Comparison of ENCODE assay signal across 7 mouse cellular contexts in genomic region chr11:23928146-23928545, GRCm38 (mm10). TPM values are rescaled to one million over a fixed set of nuclear protein-coding genes. Genes with fewer than 3 reads are reported as not detected.
DNase-seq lines count a peak whose midpoint lies in the region; ATAC-seq lines count a peak whose summit lies in the region.
"Not testable (repeated sequence)": the region's sequence is repeated elsewhere in the genome, so short reads cannot be mapped to it uniquely, and the experiment has no call there.

No protein-coding gene starts in this region.

- not testable (repeated sequence) for H3K4me1 ChIP-seq in forebrain, embryonic 14.5 days (ENCODE audit: control insufficient read depth, insufficient read depth, low read length); hindbrain, embryonic 13.5 days (replicated peaks); kidney, embryonic 16.5 days (ENCODE audit: insufficient read depth, low read length); midbrain, embryonic 12.5 days; stomach, embryonic 16.5 days (ENCODE audit: control insufficient read depth, insufficient read depth, low read length)
- peaks cover 11% of the 10 kb centered on the region; the same call in 1 of the 2 replicates for H3K4me1 ChIP-seq in liver, embryonic 12.5 days

- not testable (repeated sequence) for H3K27ac ChIP-seq in forebrain, embryonic 14.5 days (ENCODE audit: low read depth, low read length); hindbrain, embryonic 13.5 days; kidney, embryonic 16.5 days (ENCODE audit: low read length); liver, embryonic 12.5 days; midbrain, embryonic 12.5 days (replicated peaks); stomach, embryonic 16.5 days (ENCODE audit: low read length)

- H3K4me3 ChIP-seq in forebrain, embryonic 14.5 days (ENCODE audit: low read depth, low read length); hindbrain, embryonic 13.5 days; kidney, embryonic 16.5 days (ENCODE audit: low read length); liver, embryonic 12.5 days; midbrain, embryonic 12.5 days: not testable (repeated sequence)
- H3K4me3 ChIP-seq in stomach, embryonic 16.5 days (replicated peaks; ENCODE audit: low read length): peak overlapping the region; percentile 7

- H3K36me3 ChIP-seq in forebrain, embryonic 14.5 days (ENCODE audit: control insufficient read depth, insufficient read depth, low read length); hindbrain, embryonic 13.5 days; kidney, embryonic 16.5 days (ENCODE audit: insufficient read depth, low read length); liver, embryonic 12.5 days; midbrain, embryonic 12.5 days; stomach, embryonic 16.5 days (ENCODE audit: control insufficient read depth, insufficient read depth, low read length): not testable (repeated sequence)

- H3K9me3 ChIP-seq in forebrain, embryonic 14.5 days (replicated peaks; ENCODE audit: control insufficient read depth, low read length); hindbrain, embryonic 13.5 days; kidney, embryonic 16.5 days (ENCODE audit: low read length); liver, embryonic 12.5 days (replicated peaks); midbrain, embryonic 12.5 days; stomach, embryonic 16.5 days (replicated peaks; ENCODE audit: control insufficient read depth, low read length): not testable (repeated sequence)

- ATAC-seq in forebrain, embryonic 14.5 days; hindbrain, embryonic 13.5 days (ENCODE audit: low FRiP score); liver, embryonic 12.5 days; midbrain, embryonic 12.5 days (ENCODE audit: low FRiP score, low read depth); stomach, embryonic 16.5 days (ENCODE audit: insufficient read depth, low FRiP score): not testable (repeated sequence)
- 0 out of 2 replicates have a peak, but pooled peaks have one; percentile 23 for ATAC-seq in kidney, embryonic 16.5 days (ENCODE audit: low FRiP score, low TSS enrichment)

- H3K27me3 ChIP-seq in forebrain, embryonic 14.5 days (replicated peaks; ENCODE audit: control insufficient read depth, insufficient read depth, low read length); hindbrain, embryonic 13.5 days; kidney, embryonic 16.5 days (ENCODE audit: insufficient read depth, low read length); liver, embryonic 12.5 days (replicated peaks); midbrain, embryonic 12.5 days; stomach, embryonic 16.5 days (ENCODE audit: control insufficient read depth, insufficient read depth, low read length): not testable (repeated sequence)

- peak; percentile 23 for DNase-seq in embryo, embryonic 10 days (ENCODE audit: low spot score)
- DNase-seq in forebrain, embryonic 14.5 days (ENCODE audit: low spot score): not testable (repeated sequence)

- peak overlapping the region; percentile 7; the same call in 1 of the 2 replicates for H3K4me2 ChIP-seq in forebrain, embryonic 14.5 days (ENCODE audit: low read length)
- H3K4me2 ChIP-seq in hindbrain, embryonic 13.5 days: peak overlapping the region; percentile 29
- peak overlapping the region; percentile 29 for H3K4me2 ChIP-seq in kidney, embryonic 16.5 days (replicated peaks; ENCODE audit: low read depth, low read length)
- peak overlapping the region; percentile 47 for H3K4me2 ChIP-seq in liver, embryonic 12.5 days
- H3K4me2 ChIP-seq in midbrain, embryonic 12.5 days (replicated peaks): 0 out of 2 replicates have a peak overlapping the region, but pooled peaks have one; percentile 5
- peak overlapping the region; percentile 33 for H3K4me2 ChIP-seq in stomach, embryonic 16.5 days (ENCODE audit: low read depth, low read length)

- 24% methylated on average over 8 of the region's 8 CpGs for WGBS in forebrain, embryonic 14.5 days
- WGBS in hindbrain, embryonic 13.5 days: 30% methylated on average over 8 of the region's 8 CpGs
- WGBS in kidney, embryonic 16.5 days: 14% methylated on average over 8 of the region's 8 CpGs
- 12% methylated on average over 8 of the region's 8 CpGs for WGBS in liver, embryonic 12.5 days (ENCODE audit: insufficient replicate concordance)
- 27% methylated on average over 8 of the region's 8 CpGs for WGBS in midbrain, embryonic 12.5 days
- 13% methylated on average over 8 of the region's 8 CpGs for whole genome bisulfite sequencing in stomach, embryonic 16.5 days

- not testable (repeated sequence) for H3K9ac ChIP-seq in forebrain, embryonic 14.5 days (ENCODE audit: low read length); hindbrain, embryonic 13.5 days; kidney, embryonic 16.5 days (replicated peaks; ENCODE audit: low read length); liver, embryonic 12.5 days; midbrain, embryonic 12.5 days (replicated peaks); stomach, embryonic 16.5 days (ENCODE audit: low read length)

RNA-seq across cellular contexts. Expression of gene Papolg, which starts 33.1 kb away (rescaled TPM):
- 28.9 and 31.6 TPM in 2 replicates for polyA plus RNA-seq in forebrain, embryonic 14.5 days (2014; fragmentation: Nextera tagmentation; extraction: Ambion mirVana)
- polyA plus RNA-seq in hindbrain, embryonic 13.5 days (2015; fragmentation: Nextera tagmentation; extraction: Ambion mirVana): 23.6 and 24.6 TPM in 2 replicates
- polyA plus RNA-seq in kidney, embryonic 16.5 days (2015; fragmentation: Nextera tagmentation; extraction: Ambion mirVana): 12.9 and 13.2 TPM in 2 replicates
- 7.0 and 7.5 TPM in 2 replicates for polyA plus RNA-seq in liver, embryonic 12.5 days (2016; fragmentation: Nextera tagmentation; extraction: Ambion mirVana)
- 28.3 and 28.5 TPM in 2 replicates for polyA plus RNA-seq in midbrain, embryonic 12.5 days (2016; fragmentation: Nextera tagmentation; extraction: Ambion mirVana)
- polyA plus RNA-seq in stomach, embryonic 16.5 days (2015; fragmentation: Nextera tagmentation; extraction: Ambion mirVana): 12.4 and 14.7 TPM in 2 replicates
